8 mouse cellular contexts compared by ENCODE assay signal in genomic region chr19:6856281-6857002, GRCm38 (mm10). TPM values are rescaled to one million over a fixed set of nuclear protein-coding genes. Genes with fewer than 3 reads are reported as not detected.
DNase-seq lines count a peak whose midpoint lies in the region; ATAC-seq and TF ChIP-seq lines count a peak whose summit lies in the region.

No protein-coding gene starts in this region.

- whole genome bisulfite sequencing in kidney, embryonic 15.5 days = 48% methylated on average over 12 of the region's 12 CpGs

- H3K4me1 ChIP-seq in kidney, embryonic 15.5 days = peaks cover 34% of the 10 kb centered on the region
- peaks cover 7 to 8% of the 10 kb centered on the region in 2 experiments; a peak in 3 of 4 replicates for H3K4me1 ChIP-seq in MEL (ENCODE audit: control insufficient read depth in 1 of 2, insufficient read depth in 2 of 2, low read length in 2 of 2)
- H3K4me1 ChIP-seq in embryonic fibroblast, embryonic 13.5 days (ENCODE audit: control insufficient read depth, insufficient read depth, low read length) = 0 out of 2 replicates have a peak, but pooled peaks cover 2% of the 10 kb centered on the region

- TF ChIP-seq POLR2A in MEL (IDR thresholded peaks at IDR 0.05; ENCODE audit: control insufficient read depth in 1 of 2, insufficient read depth in 1 of 2, low read depth in 1 of 2, low read length in 2 of 2, poor library complexity in 1 of 2) = no peak
- TF ChIP-seq POLR2A in embryonic fibroblast, embryonic 13.5 days (IDR thresholded peaks at IDR 0.05; ENCODE audit: low read depth, low read length) = no peak

- DNase-seq in kidney, adult 11 months = peak; percentile 52
- DNase-seq in MEL (ENCODE audit: low read depth, low spot score) = peak; percentile 53
- DNase-seq in kidney, postnatal 25 days = peak; percentile 72 to 76
- peak; percentile 71 for DNase-seq in lung, postnatal 10 days
- DNase-seq in spleen, postnatal 4 days (ENCODE audit: low spot score in 2 of 2) = peak; percentile 56 to 76
- no peak for DNase-seq in cerebellum, adult 11 months

- no peak overlapping the region for H3K27ac ChIP-seq in kidney, embryonic 15.5 days
- no peak overlapping the region for H3K27ac ChIP-seq in MEL (ENCODE audit: control insufficient read depth, low read depth, low read length)
- no peak overlapping the region for H3K27ac ChIP-seq in embryonic fibroblast, embryonic 13.5 days (ENCODE audit: insufficient read depth, low read length)

- H3K4me3 ChIP-seq in kidney, embryonic 15.5 days (replicated peaks) = no peak overlapping the region
- H3K4me3 ChIP-seq in MEL (ENCODE audit: control insufficient read depth in 1 of 2, insufficient read depth in 1 of 2, low read depth in 2 of 2, low read length in 2 of 2) = no peak overlapping the region
- no peak overlapping the region for H3K4me3 ChIP-seq in embryonic fibroblast, embryonic 13.5 days (ENCODE audit: insufficient read depth, low read length)

- TF ChIP-seq EP300 in MEL (IDR thresholded peaks at IDR 0.05; ENCODE audit: low read depth in 1 of 2, low read length in 2 of 2) = no peak

- ATAC-seq in kidney, embryonic 15.5 days (replicated peaks; ENCODE audit: low FRiP score) = no peak

- H3K9me3 ChIP-seq in kidney, embryonic 15.5 days (replicated peaks) = no peaks in the 10 kb centered on the region
- H3K9me3 ChIP-seq in MEL (replicated peaks; ENCODE audit: insufficient read depth, low read length) = no peaks in the 10 kb centered on the region

- H3K27me3 ChIP-seq in kidney, embryonic 15.5 days = peaks cover 33% of the 10 kb centered on the region
- no peaks in the 10 kb centered on the region for H3K27me3 ChIP-seq in MEL (ENCODE audit: control insufficient read depth in 1 of 2, insufficient read depth in 2 of 2, low read length in 2 of 2)

- peaks cover 9% of the 10 kb centered on the region for H3K79me2 ChIP-seq in MEL (ENCODE audit: control insufficient read depth, insufficient read depth, low read length, poor library complexity)

- H3K9ac ChIP-seq in kidney, embryonic 15.5 days = no peak overlapping the region
- no peak overlapping the region for H3K9ac ChIP-seq in MEL (ENCODE audit: control insufficient read depth, low read depth, low read length, poor library complexity, severe bottlenecking)

- no peaks in the 10 kb centered on the region for H3K36me3 ChIP-seq in kidney, embryonic 15.5 days
- peaks cover 4 to 11% of the 10 kb centered on the region in 2 experiments; a peak in 3 of 4 replicates for H3K36me3 ChIP-seq in MEL (ENCODE audit: control insufficient read depth in 1 of 2, insufficient read depth in 2 of 2, low read length in 2 of 2)

- peak; percentile 21 for TF ChIP-seq RAD21 in MEL (IDR thresholded peaks at IDR 0.05; ENCODE audit: low read depth, low read length)

- H3K4me2 ChIP-seq in kidney, embryonic 15.5 days = no peak overlapping the region

- TF ChIP-seq CTCF in MEL (IDR thresholded peaks at IDR 0.05 in 2 of 3, conservative IDR thresholded peaks at IDR 0.05 in 1 of 3; ENCODE audit: control insufficient read depth in 1 of 3, insufficient read depth in 1 of 3, low read depth in 2 of 3, low read length in 3 of 3, poor library complexity in 1 of 3, severe bottlenecking in 1 of 3) = peak in 2 of 3 experiments; percentile 20 to 51; a peak in 3 of 6 replicates
- TF ChIP-seq CTCF in embryonic fibroblast, embryonic 13.5 days (IDR thresholded peaks at IDR 0.05; ENCODE audit: borderline replicate concordance, insufficient read depth, low read length) = peak; percentile 48; the same call in 1 of the 2 replicates

TF ChIP-seq in MEL, 35 proteins besides CTCF, POLR2A, EP300 and RAD21:
- TF ChIP-seq MXI1 (IDR thresholded peaks at IDR 0.05; ENCODE audit: low read depth, low read length) = no peak
- TF ChIP-seq USF2 (IDR thresholded peaks at IDR 0.05; ENCODE audit: borderline replicate concordance in 1 of 2, insufficient read depth in 1 of 2, low read depth in 1 of 2, low read length in 2 of 2) = no peak
- TF ChIP-seq ZC3H11A (IDR thresholded peaks at IDR 0.05; ENCODE audit: low read depth, low read length) = 0 out of 2 replicates have a peak, but pooled peaks have one; percentile 4
- no peak for TF ChIP-seq POLR2AphosphoS2 (IDR thresholded peaks at IDR 0.05; ENCODE audit: low read length)
- no peak for TF ChIP-seq TAL1 (IDR thresholded peaks at IDR 0.05; ENCODE audit: low read length)
- no peak for TF ChIP-seq ZMIZ1 (IDR thresholded peaks at IDR 0.05; ENCODE audit: low read depth, low read length)
- no peak for TF ChIP-seq USF1 (IDR thresholded peaks at IDR 0.05; ENCODE audit: low read depth, low read length)
- peak; percentile 31; the same call in 1 of the 2 replicates for TF ChIP-seq SIN3A (IDR thresholded peaks at IDR 0.05; ENCODE audit: low read length)
- TF ChIP-seq JUND (IDR thresholded peaks at IDR 0.05; ENCODE audit: low read depth, low read length) = no peak
- TF ChIP-seq TBP (IDR thresholded peaks at IDR 0.05; ENCODE audit: low read depth, low read length) = no peak
- 0 out of 2 replicates have a peak, but pooled peaks have one; percentile 20 for TF ChIP-seq NELFE (IDR thresholded peaks at IDR 0.05; ENCODE audit: low read depth, low read length)
- no peak for TF ChIP-seq ZKSCAN1 (IDR thresholded peaks at IDR 0.05; ENCODE audit: low read depth, low read length)
- peak; percentile 49; the same call in 1 of the 2 replicates for TF ChIP-seq SMC3 (IDR thresholded peaks at IDR 0.05; ENCODE audit: low read depth, low read length)

RNA-seq across cellular contexts. Expression of gene Ccdc88b, which starts 1.6 kb away (rescaled TPM):
- 0.74 and 1.2 TPM in 2 replicates for polyA plus RNA-seq in kidney, embryonic 15.5 days (2015; fragmentation: Nextera tagmentation; extraction: Ambion mirVana)
- 32.4 and 38.7 TPM in 2 replicates for total RNA-seq in MEL (2012; rRNA removed)
- 10 to 100 TPM in 1 of 2 experiments, not detected in 1; 59.8 TPM for polyA plus RNA-seq in MEL (2012; ENCODE audit: insufficient read depth in 1 of 2, insufficient read length in 2 of 2, low read depth in 1 of 2, low replicate concordance in 2 of 2, missing spikeins in 1 of 2)
- 0.18 TPM in 1 of 2 replicates, not detected in the other for polyA plus RNA-seq in embryonic fibroblast, embryonic 13.5 days (2011; ENCODE audit: insufficient read length, low read depth, missing spikeins)

RNA-seq across cellular contexts. Expression of gene Rps6ka4, which starts 16.0 kb away (rescaled TPM):
- polyA plus RNA-seq in kidney, embryonic 15.5 days (2015; fragmentation: Nextera tagmentation; extraction: Ambion mirVana) = 19.2 and 22.3 TPM in 2 replicates
- 4.7 and 4.9 TPM in 2 replicates for total RNA-seq in MEL (2012; rRNA removed)
- polyA plus RNA-seq in MEL (2012; ENCODE audit: insufficient read depth in 1 of 2, insufficient read length in 2 of 2, low read depth in 1 of 2, low replicate concordance in 2 of 2, missing spikeins in 1 of 2) = 1 to 10 TPM in 1 of 2 experiments, not detected in 1; 7.3 TPM
- 32.6 and 36.8 TPM in 2 replicates for polyA plus RNA-seq in embryonic fibroblast, embryonic 13.5 days (2011; ENCODE audit: insufficient read length, low read depth, missing spikeins)

RNA-seq across cellular contexts. Expression of gene Trmt112, which starts 53.1 kb away (rescaled TPM):
- 148 and 167 TPM in 2 replicates for polyA plus RNA-seq in kidney, embryonic 15.5 days (2015; fragmentation: Nextera tagmentation; extraction: Ambion mirVana)
- total RNA-seq in MEL (2012; rRNA removed) = 285 and 294 TPM in 2 replicates
- polyA plus RNA-seq in MEL (2012; ENCODE audit: insufficient read depth in 1 of 2, insufficient read length in 2 of 2, low read depth in 1 of 2, low replicate concordance in 2 of 2, missing spikeins in 1 of 2) = 100 to 1,000 TPM in 1 of 2 experiments, not detected in 1; 319 TPM
- polyA plus RNA-seq in embryonic fibroblast, embryonic 13.5 days (2011; ENCODE audit: insufficient read length, low read depth, missing spikeins) = 61.4 and 74.9 TPM in 2 replicates

RNA-seq across cellular contexts. Expression of gene Prdx5, which starts 53.5 kb away (rescaled TPM):
- polyA plus RNA-seq in kidney, embryonic 15.5 days (2015; fragmentation: Nextera tagmentation; extraction: Ambion mirVana) = 268 and 275 TPM in 2 replicates
- total RNA-seq in MEL (2012; rRNA removed) = 127 and 130 TPM in 2 replicates
- polyA plus RNA-seq in MEL (2012; ENCODE audit: insufficient read depth in 1 of 2, insufficient read length in 2 of 2, low read depth in 1 of 2, low replicate concordance in 2 of 2, missing spikeins in 1 of 2) = 100 to 1,000 TPM in 1 of 2 experiments, not detected in 1; 246 TPM
- polyA plus RNA-seq in embryonic fibroblast, embryonic 13.5 days (2011; ENCODE audit: insufficient read length, low read depth, missing spikeins) = 161 and 235 TPM in 2 replicates
